Mouse (Mus musculus) urinary bladder, postnatal 25 days (tissue): ENCODE measurements at regions not wholly inside any gene's neighbourhood (a gene's known extent, or its start where the extent isn't known, plus 50 kb on each side); places are given as distances from the start of the nearest gene placed in this dataset.

ENCODE experiments used
- DNase-seq: peaks from one replicate; pipeline ENCODE4 v3.0.0; 2022; ENCODE audit warnings: low spot score

GRCm38 (mm10) chr3:148429012-148429865 lies 561.1 kb downstream of the Adgrl2 start:
- no peak for DNase-seq

- DNase-seq, result no peak
Measured at GRCm38 (mm10) chr3:148424089-148424488, 566.3 kb downstream of the Adgrl2 start.

- no peak for DNase-seq
Measured at GRCm38 (mm10) chr3:148423383-148423782, 567.0 kb downstream of the Adgrl2 start.

GRCm38 (mm10) chr3:148422720-148423119 lies 567.6 kb downstream of the Adgrl2 start:
- no peak for DNase-seq

- DNase-seq, result no peak
Measured at GRCm38 (mm10) chr3:148422205-148422604, 568.1 kb downstream of the Adgrl2 start.

GRCm38 (mm10) chr3:148420303-148420702 lies 570.1 kb downstream of the Adgrl2 start:
- DNase-seq, result no peak

- DNase-seq, result no peak
Measured at GRCm38 (mm10) chr3:148419462-148420074, 570.8 kb downstream of the Adgrl2 start.

- DNase-seq, result no peak
Measured at GRCm38 (mm10) chr3:148418067-148418466, 572.3 kb downstream of the Adgrl2 start.

GRCm38 (mm10) chr3:148415443-148415842 lies 574.9 kb downstream of the Adgrl2 start:
- no peak for DNase-seq

GRCm38 (mm10) chr3:148413027-148413426 lies 577.3 kb downstream of the Adgrl2 start:
- no peak for DNase-seq

- DNase-seq, result no peak
Measured at GRCm38 (mm10) chr3:148412191-148412590, 578.2 kb downstream of the Adgrl2 start.

GRCm38 (mm10) chr3:148398349-148398748 lies 592.0 kb downstream of the Adgrl2 start:
- DNase-seq, result no peak

GRCm38 (mm10) chr3:148387550-148387949 lies 602.8 kb downstream of the Adgrl2 start:
- no peak for DNase-seq

- DNase-seq, result no peak
Measured at GRCm38 (mm10) chr3:148385712-148386111, 604.6 kb downstream of the Adgrl2 start.

GRCm38 (mm10) chr3:148381057-148381456 lies 609.3 kb downstream of the Adgrl2 start:
- no peak for DNase-seq

- DNase-seq, result no peak
Measured at GRCm38 (mm10) chr3:148363331-148363730, 627.0 kb downstream of the Adgrl2 start.

GRCm38 (mm10) chr3:148362453-148362864 lies 627.9 kb downstream of the Adgrl2 start:
- DNase-seq, result no peak

GRCm38 (mm10) chr3:148343633-148344361 lies 646.6 kb downstream of the Adgrl2 start:
- peak; percentile 28 for DNase-seq

- no peak for DNase-seq
Measured at GRCm38 (mm10) chr3:148343256-148343632, 647.1 kb downstream of the Adgrl2 start.

- no peak for DNase-seq
Measured at GRCm38 (mm10) chr3:148339258-148339657, 651.1 kb downstream of the Adgrl2 start.

- DNase-seq, result no peak
Measured at GRCm38 (mm10) chr3:148336640-148337039, 653.7 kb downstream of the Adgrl2 start.

GRCm38 (mm10) chr3:148336091-148336511 lies 654.3 kb downstream of the Adgrl2 start:
- DNase-seq, result no peak

- DNase-seq, result no peak
Measured at GRCm38 (mm10) chr3:148335654-148336053, 654.7 kb downstream of the Adgrl2 start.
